Mouse (Mus musculus) liver, adult 2 months (tissue): ENCODE results near the gene Smpd2. TPM values are rescaled to one million over a fixed set of nuclear protein-coding genes. Genes with fewer than 3 reads are reported as not detected.

Source experiments
- DNase-seq: peaks from one replicate; pipeline ENCODE4 v3.0.0-alpha.2; 2011; ENCODE audit warnings: low read depth, low spot score; ENCODE audit errors: extremely low read depth
- H3K27ac ChIP-seq: fragments of 200-500 bp; replicated peaks from 2 replicates; pipeline ENCODE4 v1.5.1; 2012; ENCODE audit warnings: low read depth, mild to moderate bottlenecking, control low read depth, inconsistent platforms, low read length; ENCODE audit not compliant: insufficient read depth
- H3K27me3 ChIP-seq: fragments of 200-500 bp; 2 replicates; pipeline ENCODE4 v1.6.1; 2012; ENCODE audit warnings: mild to moderate bottlenecking, moderate library complexity, low read length, inconsistent platforms; ENCODE audit not compliant: control insufficient read depth, insufficient read depth
- H3K36me3 ChIP-seq: fragments of 200-500 bp; 2 replicates; pipeline ENCODE4 v1.6.1; 2012; ENCODE audit warnings: low read length, inconsistent platforms; ENCODE audit not compliant: control insufficient read depth, insufficient read depth
- H3K4me1 ChIP-seq: fragments of 200-500 bp; 2 replicates; pipeline ENCODE4 v1.6.1; 2011; ENCODE audit warnings: low read length; ENCODE audit not compliant: control insufficient read depth, insufficient read depth
- H3K4me3 ChIP-seq: fragments of 200-500 bp; 2 replicates; pipeline ENCODE4 v1.5.1; 2011; ENCODE audit warnings: low read depth, mild to moderate bottlenecking, control low read depth, low read length, moderate library complexity; ENCODE audit not compliant: insufficient read depth
- H3K79me2 ChIP-seq: fragments of 200-500 bp; 2 replicates; pipeline ENCODE4 v1.6.1; 2012; ENCODE audit warnings: inconsistent platforms, mild to moderate bottlenecking, low read length, moderate library complexity; ENCODE audit not compliant: control insufficient read depth, insufficient read depth
- H3K9ac ChIP-seq: fragments of 200-500 bp; 2 replicates; pipeline ENCODE4 v1.6.1; 2012; ENCODE audit warnings: low read depth, mild to moderate bottlenecking, control low read depth, inconsistent platforms, low read length
- CTCF ChIP-seq: fragments of 200-500 bp; IDR thresholded peaks from 2 replicates; pipeline ENCODE4 v1.5.1; 2011; ENCODE audit warnings: low read depth, low read length, control low read depth
- POLR2A ChIP-seq: fragments of 200-500 bp; IDR thresholded peaks from 2 replicates; pipeline ENCODE4 v1.6.1; 2011; ENCODE audit warnings: low read length, control low read depth; ENCODE audit not compliant: insufficient read depth; ENCODE audit errors: extremely low read depth
- WGBS: fragments of 180-500 bp; shearing (Covaris S2); methylation state at CpG from one replicate; pipeline ENCODE4 v1.1.7; 2018; 5-methylcytosine and 5-hydroxymethylcytosine counted together
- polyA plus RNA-seq: library from polyadenylated mRNA; depleted of rRNA; stranded (reverse); fragments of >200 nt; gene quantifications from 2 replicates; pipeline ENCODE4 v1.2.3, GENCODE M21; 2012
- total RNA-seq: library from RNA; depleted of rRNA; stranded (reverse); fragments of >200 nt; gene quantifications from 2 replicates; pipeline ENCODE4 v1.2.3, GENCODE M21; 2014

Gene Smpd2
- total and polyA plus RNA-seq, 2 experiments = 30.8 to 47.6 TPM

DNA sequence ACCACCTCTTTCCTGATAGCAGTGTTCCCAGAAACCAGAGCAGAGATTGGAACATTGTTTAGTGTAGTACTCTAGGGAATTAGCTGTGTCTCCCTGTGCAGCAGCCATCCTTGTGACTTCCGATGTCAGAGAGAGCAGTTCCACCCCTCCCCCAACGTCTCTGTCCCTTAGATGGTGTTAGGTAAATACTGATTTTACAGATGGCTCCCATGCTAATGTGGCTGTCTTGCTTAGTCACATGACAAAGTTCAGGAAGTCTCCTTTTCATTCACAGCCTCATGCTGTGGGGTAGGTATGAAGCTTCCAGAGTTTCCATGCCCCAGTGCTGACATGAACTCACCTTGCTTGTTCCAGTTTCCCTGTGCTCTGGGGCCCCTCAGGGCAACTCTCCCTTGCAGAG is 29.7 kb downstream of the Smpd2 start:
- no peak for TF ChIP-seq POLR2A
- TF ChIP-seq CTCF = no peak
- H3K4me1 ChIP-seq = no peaks in the 10 kb centered on the region

DNA sequence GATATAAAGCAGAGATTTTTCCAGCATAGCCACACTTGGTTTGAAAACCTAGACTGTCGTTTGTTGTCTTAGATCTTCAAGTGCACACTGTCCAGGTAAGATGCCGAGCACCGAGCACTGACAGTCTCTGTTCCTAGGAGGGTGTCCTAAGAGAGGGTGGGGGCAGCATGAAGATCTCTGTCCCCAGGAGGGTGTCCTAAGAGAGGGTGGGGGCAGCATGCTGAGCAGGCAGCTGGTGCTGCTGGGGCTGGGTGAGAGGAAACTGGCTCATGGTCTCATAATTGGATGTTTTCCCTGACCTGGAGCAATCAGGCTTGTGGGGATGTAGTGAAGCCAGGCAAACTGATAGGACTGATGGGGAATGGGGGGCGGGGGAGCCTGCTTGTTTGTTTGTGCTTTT is 30.2 kb downstream of the Smpd2 start:
- no peak overlapping the region for H3K27ac ChIP-seq
- 91% methylated on average over 4 of the region's 4 CpGs for WGBS
- no peak overlapping the region for H3K9ac ChIP-seq
- TF ChIP-seq POLR2A (no peak), CTCF (no peak)
- H3K27me3 ChIP-seq = no peaks in the 10 kb centered on the region
- no peaks in the 10 kb centered on the region for H3K4me1 ChIP-seq
- DNase-seq = no peak
- peaks cover 29% of the 10 kb centered on the region for H3K36me3 ChIP-seq
- H3K4me3 ChIP-seq = no peak overlapping the region
- H3K79me2 ChIP-seq = no peaks in the 10 kb centered on the region

More for the DNA sequence above, 29.7 kb downstream of the Smpd2 start:
- H3K9ac ChIP-seq = no peak overlapping the region
- H3K4me3 ChIP-seq = no peak overlapping the region
- DNase-seq = no peak
- peaks cover 27% of the 10 kb centered on the region for H3K36me3 ChIP-seq
- H3K27me3 ChIP-seq = no peaks in the 10 kb centered on the region
- H3K27ac ChIP-seq = no peak overlapping the region
- 45% methylated on average over 2 of the region's 2 CpGs for WGBS
- H3K79me2 ChIP-seq = no peaks in the 10 kb centered on the region

DNA sequence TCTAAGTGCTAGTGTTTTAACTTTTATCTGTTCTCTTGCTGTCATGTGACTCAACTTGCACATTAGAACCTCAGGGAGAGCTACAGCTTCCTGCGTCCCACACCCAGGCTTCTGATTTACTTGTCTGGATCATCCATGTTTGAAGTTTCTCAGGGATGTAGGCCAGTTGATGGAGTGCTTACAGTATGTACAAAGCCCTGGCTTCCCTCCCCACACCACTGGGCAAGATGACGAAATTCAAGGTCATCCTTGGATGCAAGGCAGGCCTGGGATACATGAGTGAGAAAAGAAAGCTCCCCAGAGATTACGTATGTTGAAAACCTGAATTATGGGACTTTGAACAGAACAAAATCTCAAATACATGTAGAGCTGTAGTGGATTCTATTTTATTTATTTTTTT is 37.4 kb downstream of the Smpd2 start:
- Histone ChIP-seq H3K4me3 (no peak overlapping the region), H3K27me3 (no peaks in the 10 kb centered on the region), H3K79me2 (peaks cover 9% of the 10 kb centered on the region; the same call in 1 of the 2 replicates), H3K4me1 (peaks cover 16% of the 10 kb centered on the region), H3K9ac (no peak overlapping the region), H3K27ac (no peak overlapping the region), H3K36me3 (peaks cover 16% of the 10 kb centered on the region)
- 56% methylated on average over 3 of the region's 3 CpGs for WGBS
- TF ChIP-seq POLR2A (no peak), CTCF (no peak)
- peak; percentile 43 for DNase-seq

DNA sequence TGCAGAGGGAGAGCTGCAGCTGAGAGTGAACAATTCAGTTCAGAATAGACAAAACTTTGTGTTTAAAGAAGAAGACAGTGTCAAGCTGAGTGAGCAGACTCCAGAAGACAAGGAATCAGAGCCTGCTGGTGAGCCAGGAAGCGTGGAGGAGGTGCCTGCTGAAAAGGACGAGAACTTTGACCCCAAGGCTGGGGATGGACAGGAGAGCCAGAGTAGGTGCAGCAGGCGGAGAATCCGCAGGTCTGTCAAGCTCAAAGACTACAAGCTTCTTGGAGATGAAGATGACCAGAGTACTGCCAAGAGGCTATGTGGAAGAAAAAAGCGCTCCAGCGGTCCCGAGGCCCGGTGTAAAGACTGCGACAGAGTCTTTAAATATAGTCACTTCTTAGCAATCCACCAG is 38.5 kb downstream of the Smpd2 start:
- TF ChIP-seq POLR2A (no peak), CTCF (no peak)
- Histone ChIP-seq H3K79me2 (peaks cover 9% of the 10 kb centered on the region; the same call in 1 of the 2 replicates), H3K27me3 (no peaks in the 10 kb centered on the region), H3K9ac (no peak overlapping the region), H3K4me1 (peaks cover 16% of the 10 kb centered on the region), H3K36me3 (peaks cover 16% of the 10 kb centered on the region), H3K27ac (peak overlapping the region; percentile 42), H3K4me3 (no peak overlapping the region)
- 70% methylated on average over 9 of the region's 9 CpGs for WGBS
- peak; percentile 53 for DNase-seq

DNA sequence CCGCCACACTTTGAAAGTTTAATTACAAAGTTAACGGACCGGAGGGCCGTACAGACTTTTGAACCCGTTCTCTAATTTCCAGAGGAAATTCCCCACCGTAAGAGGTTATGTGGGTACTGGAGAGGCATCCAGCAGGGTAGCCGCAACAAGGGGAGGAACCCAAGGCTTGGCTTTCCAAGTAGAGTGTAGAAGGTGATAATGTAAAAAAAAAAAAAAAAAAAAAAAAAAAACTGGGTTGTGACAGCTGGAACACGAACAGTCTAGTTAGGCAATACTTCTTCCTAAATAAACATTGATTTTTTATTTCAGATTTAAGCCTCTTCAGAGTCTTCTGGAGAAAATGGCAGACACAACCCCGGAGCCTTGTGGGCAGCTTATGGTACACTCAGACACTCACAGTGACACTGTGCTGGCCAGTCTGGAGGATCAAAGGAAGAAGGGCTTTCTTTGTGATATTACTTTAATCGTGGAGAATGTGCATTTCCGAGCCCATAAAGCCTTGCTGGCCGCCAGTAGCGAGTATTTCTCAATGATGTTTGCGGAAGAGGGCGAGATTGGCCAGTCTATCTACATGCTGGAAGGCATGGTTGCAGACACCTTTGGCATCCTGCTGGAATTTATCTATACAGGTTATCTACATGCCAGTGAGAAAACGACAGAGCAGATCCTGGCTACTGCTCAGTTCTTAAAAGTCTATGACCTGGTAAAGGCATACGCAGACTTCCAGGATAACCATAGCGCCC is 39.2 kb downstream of the Smpd2 start:
- Histone ChIP-seq H3K9ac (peak overlapping the region; percentile 94), H3K79me2 (peaks cover 9% of the 10 kb centered on the region; the same call in 1 of the 2 replicates), H3K27me3 (no peaks in the 10 kb centered on the region), H3K4me1 (peaks cover 16% of the 10 kb centered on the region), H3K4me3 (peak overlapping the region; percentile 94), H3K36me3 (peaks cover 14% of the 10 kb centered on the region), H3K27ac (peak overlapping the region; percentile 92)
- no peak for TF ChIP-seq POLR2A
- no peak for TF ChIP-seq CTCF
- WGBS = 13% methylated on average over 18 of the region's 18 CpGs
- DNase-seq = peak; percentile 91

DNA sequence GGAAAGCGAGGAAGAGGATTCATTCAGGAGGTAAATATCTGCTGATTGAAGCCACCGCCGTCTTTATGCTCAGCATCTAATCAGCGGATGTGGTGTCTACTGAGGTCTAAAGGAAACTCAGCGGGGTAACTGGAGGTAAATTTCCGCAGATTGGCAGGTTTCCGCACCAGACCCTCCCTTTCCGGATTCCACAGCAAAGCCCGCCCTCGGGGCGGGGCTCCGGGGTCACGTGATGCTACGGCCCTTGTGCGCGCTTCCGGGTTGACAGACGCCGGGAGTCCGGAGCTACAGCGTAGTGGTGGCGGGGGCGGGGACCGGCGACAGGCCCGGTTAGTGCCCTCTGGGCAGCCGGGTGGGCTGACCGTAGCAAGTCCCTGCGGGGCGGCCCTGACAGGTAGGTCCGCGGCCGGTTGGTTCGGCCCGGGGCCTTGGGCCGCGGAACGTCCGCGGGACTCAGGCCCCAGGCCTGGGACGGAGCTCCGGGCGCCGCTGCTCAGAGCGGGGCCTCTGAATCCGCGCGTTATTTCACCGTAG is 40.0 kb downstream of the Smpd2 start, which contains the start of gene Zbtb24:
Zbtb24 (plus strand) TSS at position 247 of the 534 bp plus-strand sequence.
- Histone ChIP-seq H3K4me3 (peak within 1 kb of the TSS; percentile 94), H3K36me3 (peaks cover 6% of the 10 kb centered on the region), H3K9ac (peak within 1 kb of the TSS; percentile 94), H3K27ac (peak within 1 kb of the TSS; percentile 92), H3K4me1 (peaks cover 16% of the 10 kb centered on the region), H3K27me3 (no peaks in the 10 kb centered on the region), H3K79me2 (peaks cover 9% of the 10 kb centered on the region; the same call in 1 of the 2 replicates)
- TF ChIP-seq POLR2A (peak; percentile 67; the same call in 1 of the 2 replicates), CTCF (no peak)
- peak; percentile 87 for DNase-seq
- WGBS = under 1% methylated on average over 49 of the region's 49 CpGs
